Mouse (Mus musculus) lung, postnatal 0 days (tissue): ENCODE results near the gene Ccdc158. TPM values are rescaled to one million over a fixed set of nuclear protein-coding genes. Genes with fewer than 3 reads are reported as not detected.

Experiments used
- ATAC-seq: fragments of 200-750 bp; cut with Nextera tagmentation; 2 replicates; pipeline ENCODE4 v1.8.0; 2017; ENCODE audit warnings: moderate library complexity
- DNase-seq: peaks from one replicate; pipeline ENCODE4 v3.0.0-alpha.2; 2016; ENCODE audit warnings: low spot score
- H3K27ac ChIP-seq: fragments of 300-500 bp; sonication (generic); 2 replicates; pipeline ENCODE4 v1.5.1; 2014; ENCODE audit warnings: antibody characterized with exemption, mild to moderate bottlenecking, low read length, mixed read lengths
- H3K27me3 ChIP-seq: fragments of 300-500 bp; sonication (generic); replicated peaks from 2 replicates; pipeline ENCODE4 v1.6.1; 2014; ENCODE audit warnings: low read length, mixed read lengths; ENCODE audit not compliant: insufficient read depth
- H3K36me3 ChIP-seq: fragments of 300-500 bp; sonication (generic); 2 replicates; pipeline ENCODE4 v1.6.1; 2014; ENCODE audit warnings: low read length, mixed read lengths; ENCODE audit not compliant: insufficient read depth
- H3K4me1 ChIP-seq: fragments of 300-500 bp; sonication (generic); 2 replicates; pipeline ENCODE4 v1.6.1; 2014; ENCODE audit warnings: antibody characterized with exemption, low read depth, low read length, mixed read lengths; ENCODE audit not compliant: insufficient read depth
- H3K4me2 ChIP-seq: fragments of 300-500 bp; sonication (generic); replicated peaks from 2 replicates; pipeline ENCODE4 v1.6.1; 2014; ENCODE audit warnings: low read depth, mild to moderate bottlenecking, low read length, moderate library complexity, mixed read lengths
- H3K4me3 ChIP-seq: fragments of 300-500 bp; sonication (generic); 2 replicates; pipeline ENCODE4 v1.5.1; 2014; ENCODE audit warnings: low read depth, low read length
- H3K9ac ChIP-seq: fragments of 300-500 bp; sonication (generic); replicated peaks from 2 replicates; pipeline ENCODE4 v1.6.1; 2014; ENCODE audit warnings: low read depth, mild to moderate bottlenecking
- H3K9me3 ChIP-seq: fragments of 300-500 bp; sonication (generic); 2 replicates; pipeline ENCODE4 v1.6.1; 2016; ENCODE audit warnings: low read length, mixed read lengths
- CTCF ChIP-seq: IDR thresholded peaks from 2 replicates; pipeline ENCODE4 v1.5.1; 2016; ENCODE audit warnings: antibody characterized with exemption, mild to moderate bottlenecking
- EP300 ChIP-seq: IDR thresholded peaks from 2 replicates; pipeline ENCODE4 v1.6.1; 2016; ENCODE audit warnings: antibody characterized with exemption, mild to moderate bottlenecking, control low read depth
- WGBS: fragments of 180-500 bp; shearing (Covaris S2); extraction: QIAGEN DNeasy Blood & Tissue Kit; methylation state at CpG from one replicate; pipeline ENCODE4 v1.1.7; 2014; 5-methylcytosine and 5-hydroxymethylcytosine counted together
- polyA plus RNA-seq: library from polyadenylated mRNA; unstranded; fragments of >200 nt; fragmentation: Nextera tagmentation; extraction: Ambion mirVana; gene quantifications from 2 replicates; pipeline ENCODE4 v1.2.1, GENCODE M21; 2015

Ccdc158 gene
- polyA plus RNA-seq, 1 experiment from 2014 or later = 1.1 TPM

- DNase-seq = peak; percentile 79
Observed at GRCm38 (mm10) chr5:92701750-92702149, 26.7 kb upstream of the Ccdc158 start.

DNA sequence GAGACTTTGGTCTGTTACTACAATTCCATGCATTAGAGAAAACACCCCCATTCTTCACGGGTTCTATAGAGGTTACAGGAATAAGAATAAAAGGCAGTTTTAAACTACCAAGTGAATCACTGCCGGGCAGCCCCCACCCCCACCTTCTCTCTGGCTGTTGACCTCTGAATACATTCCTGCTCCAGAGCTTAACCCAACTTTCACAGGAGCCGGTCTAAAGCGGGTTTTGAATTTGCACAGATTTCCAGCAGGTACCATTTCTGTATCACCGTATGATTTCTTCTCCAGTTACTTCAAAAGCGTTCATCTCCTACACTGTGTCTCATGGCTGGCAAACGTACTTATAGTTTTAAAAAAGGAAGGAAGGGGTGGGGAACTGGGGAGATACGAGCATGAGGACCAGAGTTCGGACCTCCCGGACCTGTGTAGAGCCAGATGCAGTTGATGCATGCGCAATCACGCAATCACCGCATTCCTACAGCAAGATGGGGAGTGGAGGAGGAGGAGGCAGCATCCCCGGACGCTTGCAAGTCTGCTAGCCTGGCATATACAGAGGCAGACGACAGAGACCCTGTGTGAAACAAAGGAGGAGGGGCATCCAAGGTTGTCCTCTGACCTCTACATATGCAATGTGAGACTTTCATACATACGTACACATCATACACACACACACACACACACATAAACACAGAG is 23.9 kb upstream of the Ccdc158 start:
- TF ChIP-seq EP300 (no peak), CTCF (no peak)
- H3K4me1 ChIP-seq = no peaks in the 10 kb centered on the region; the same call in none of the 2 replicates
- no peaks in the 10 kb centered on the region for H3K27me3 ChIP-seq
- no peak overlapping the region for H3K27ac ChIP-seq
- no peaks in the 10 kb centered on the region for H3K9me3 ChIP-seq
- DNase-seq = no peak
- no peaks in the 10 kb centered on the region for H3K36me3 ChIP-seq
- WGBS = 26% methylated on average over 17 of the region's 17 CpGs
- no peak overlapping the region for H3K4me2 ChIP-seq
- ATAC-seq = no peak
- no peak overlapping the region for H3K9ac ChIP-seq
- no peak overlapping the region for H3K4me3 ChIP-seq

More at GRCm38 (mm10) chr5:92701750-92702149, 26.7 kb upstream of the Ccdc158 start:
- Histone ChIP-seq H3K27me3 (no peaks in the 10 kb centered on the region), H3K9ac (no peak overlapping the region), H3K9me3 (no peaks in the 10 kb centered on the region), H3K4me2 (no peak overlapping the region), H3K36me3 (no peaks in the 10 kb centered on the region), H3K27ac (no peak overlapping the region), H3K4me3 (no peak overlapping the region), H3K4me1 (no peaks in the 10 kb centered on the region; the same call in none of the 2 replicates)
- WGBS = 31% methylated on average over 11 of the region's 11 CpGs
- ATAC-seq = peak; percentile 88
- TF ChIP-seq EP300 (0 out of 2 replicates have a peak, but pooled peaks have one; percentile 38), CTCF (no peak)

GRCm38 (mm10) chr5:92698131-92698836 is 23.2 kb upstream of the Ccdc158 start:
- H3K36me3 ChIP-seq = no peaks in the 10 kb centered on the region
- H3K9me3 ChIP-seq = no peaks in the 10 kb centered on the region

DNA sequence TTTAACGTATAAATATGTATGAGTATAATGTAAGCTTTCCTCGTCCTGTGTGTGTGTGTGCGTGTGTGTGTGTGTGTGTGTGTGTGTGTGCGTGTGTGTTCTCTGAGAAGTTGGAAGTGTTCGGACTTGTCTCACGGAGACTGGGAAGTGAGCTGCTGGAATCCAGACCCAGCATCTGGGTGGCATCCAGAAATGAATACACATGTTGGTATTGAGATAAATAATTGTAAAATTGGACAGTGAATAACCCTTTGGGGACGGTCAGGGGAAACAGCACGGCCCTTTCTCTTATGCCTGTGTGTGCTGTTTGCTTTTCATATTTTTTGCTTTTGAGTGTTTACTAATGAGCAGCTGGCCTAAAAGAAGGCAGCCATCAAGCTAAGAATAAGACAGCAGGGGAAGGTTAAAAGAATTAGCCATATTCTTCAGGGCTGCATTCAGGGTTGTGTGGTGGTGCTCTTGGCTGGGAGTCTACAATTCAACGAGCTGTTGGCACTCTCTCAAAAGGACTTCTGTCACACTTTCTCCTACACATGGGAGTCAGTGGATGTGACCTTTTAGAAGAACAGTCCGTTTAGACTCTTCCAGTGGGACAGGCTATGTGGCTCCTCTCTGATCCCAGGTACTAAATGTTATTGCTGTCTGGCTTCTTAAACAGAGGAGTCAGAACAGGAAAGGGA is 19.4 kb upstream of the Ccdc158 start:
- 62% methylated on average over 10 of the region's 10 CpGs for WGBS
- Histone ChIP-seq H3K27me3 (no peaks in the 10 kb centered on the region), H3K4me2 (no peak overlapping the region), H3K4me3 (no peak overlapping the region), H3K9ac (no peak overlapping the region), H3K27ac (peak overlapping the region; percentile 65), H3K9me3 (no peaks in the 10 kb centered on the region), H3K36me3 (no peaks in the 10 kb centered on the region), H3K4me1 (no peaks in the 10 kb centered on the region; the same call in none of the 2 replicates)
- ATAC-seq (peak; percentile 47), DNase-seq (peak; percentile 73)
- TF ChIP-seq EP300 (0 out of 2 replicates have a peak, but pooled peaks have one; percentile 12), CTCF (no peak)

More at GRCm38 (mm10) chr5:92698131-92698836, 23.2 kb upstream of the Ccdc158 start:
- no peak overlapping the region for H3K9ac ChIP-seq
- H3K4me1 ChIP-seq = no peaks in the 10 kb centered on the region; the same call in none of the 2 replicates
- H3K4me3 ChIP-seq = no peak overlapping the region
- no peak overlapping the region for H3K4me2 ChIP-seq
- DNase-seq (peak; percentile 34), ATAC-seq (no peak)
- H3K27ac ChIP-seq = no peak overlapping the region
- no peaks in the 10 kb centered on the region for H3K27me3 ChIP-seq
- TF ChIP-seq CTCF (no peak), EP300 (no peak)
- WGBS = 5% methylated on average over 15 of the region's 15 CpGs

DNA sequence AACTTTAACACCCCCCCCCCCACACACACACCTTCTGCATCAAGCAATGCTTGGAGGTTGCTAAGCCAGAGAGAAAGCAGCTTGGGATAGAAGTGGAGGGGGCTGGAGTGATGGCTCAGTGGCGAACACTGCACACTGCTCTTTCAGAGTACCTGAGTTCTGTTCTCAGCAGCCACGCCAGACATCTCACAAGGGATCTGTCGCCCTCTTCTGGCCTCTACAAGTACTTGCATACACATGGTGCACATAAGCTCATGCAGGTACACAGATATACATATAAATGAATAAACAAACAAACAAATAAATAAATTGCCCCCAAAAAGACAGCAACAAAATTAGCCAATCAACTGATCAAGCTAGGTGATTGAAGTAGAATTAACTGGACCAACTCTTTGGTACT is 18.7 kb upstream of the Ccdc158 start:
- Histone ChIP-seq H3K27ac (peak overlapping the region; percentile 65; the same call in 1 of the 2 replicates), H3K9me3 (no peaks in the 10 kb centered on the region), H3K36me3 (no peaks in the 10 kb centered on the region), H3K4me2 (no peak overlapping the region), H3K9ac (no peak overlapping the region), H3K4me1 (no peaks in the 10 kb centered on the region; the same call in none of the 2 replicates), H3K27me3 (no peaks in the 10 kb centered on the region), H3K4me3 (no peak overlapping the region)
- no peak for TF ChIP-seq EP300
- peak; percentile 32 for TF ChIP-seq CTCF
- DNase-seq = no peak
- no peak for ATAC-seq
- WGBS = 90% methylated on average over 3 of the region's 3 CpGs
